10 mouse cellular contexts compared by ENCODE assay signal in the genomic region with DNA sequence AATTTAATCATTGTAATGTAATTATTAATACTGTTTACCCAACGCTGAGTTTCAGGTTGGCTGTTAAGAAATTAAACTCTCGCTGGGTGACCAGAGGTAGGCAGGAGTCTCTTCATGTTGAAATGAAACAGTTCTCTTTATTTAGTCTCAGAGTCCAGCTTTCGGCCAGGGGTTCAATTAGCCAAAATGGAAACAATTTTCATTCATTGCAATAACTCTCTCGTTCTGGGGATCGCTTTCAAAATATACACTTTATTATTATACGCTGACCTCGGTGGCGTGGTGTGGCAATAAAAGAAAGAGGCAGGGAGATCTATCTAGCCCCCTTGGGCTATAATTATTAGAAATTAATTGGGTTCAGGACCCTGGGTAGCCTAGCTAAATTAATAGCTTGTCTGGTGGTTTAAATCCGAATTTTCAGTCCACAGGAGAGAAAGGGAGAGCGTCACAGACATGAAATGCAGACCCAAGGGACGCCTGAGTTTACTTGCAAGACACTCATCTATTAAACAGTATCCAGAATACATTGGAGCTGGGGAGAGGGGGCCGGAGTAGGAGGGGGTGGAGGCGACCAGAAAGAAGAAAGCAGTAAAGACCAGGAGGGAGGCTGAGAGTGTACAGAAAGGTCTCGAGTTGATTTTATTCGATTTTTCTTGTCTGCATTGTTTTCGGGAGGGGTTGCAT. TPM values are rescaled to one million over a fixed set of nuclear protein-coding genes. Genes with fewer than 3 reads are reported as not detected.
DNase-seq lines count a peak whose midpoint lies in the region; ATAC-seq and TF ChIP-seq lines count a peak whose summit lies in the region.
"Had no signal": no experiment of that assay in that cellular context is flagged by ENCODE, and none has a peak within 500 bp of the region (broad histone marks: within the 10 kb centered on the region; RNA-seq: fewer than 3 reads in every experiment).

No protein-coding gene starts in this region.

- no peak for TF ChIP-seq POLR2A in lung, adult 2 months (IDR thresholded peaks at IDR 0.05; ENCODE audit: borderline replicate concordance, extremely low read depth, low read depth, low read length)

- DNase-seq in lung, adult 2 months = peak; percentile 37
- no peak for DNase-seq in lung, adult 18-20 months
- DNase-seq in kidney, postnatal 4 days = peak; percentile 16 to 23
- peak; percentile 23 for DNase-seq in retina, postnatal 1 day
- no peak for DNase-seq in gastrocnemius, postnatal 36 days
- no peak for DNase-seq in right cerebral cortex, postnatal 36 days (ENCODE audit: low spot score in 2 of 2)

- no peaks in the 10 kb centered on the region for H3K9me3 ChIP-seq in heart, embryonic 16.5 days (replicated peaks; ENCODE audit: control insufficient read depth, low read length)

- ATAC-seq in heart, embryonic 16.5 days (replicated peaks; ENCODE audit: extremely low read depth, insufficient read depth, low FRiP score) = no peak
- ATAC-seq in monocyte, adult 5-6 weeks (replicated peaks; ENCODE audit: insufficient number of reproducible peaks, low FRiP score, low TSS enrichment, poor library complexity, severe bottlenecking) = no peak
- ATAC-seq: inflammation-experienced regulatory T-cells, adult 6 months had no signal

- TF ChIP-seq CTCF in lung, adult 2 months (IDR thresholded peaks at IDR 0.05; ENCODE audit: insufficient read depth, low read length) = no peak

- H3K27ac ChIP-seq in heart, embryonic 16.5 days (ENCODE audit: low read length) = no peak overlapping the region

- H3K4me2 ChIP-seq in heart, embryonic 16.5 days (ENCODE audit: low read depth, low read length) = peak overlapping the region; percentile 68

- 40% methylated on average over 16 of the region's 16 CpGs for WGBS in lung, adult 2 months
- 20% methylated on average over 16 of the region's 16 CpGs for WGBS in heart, embryonic 16.5 days

- intact Hi-C loops in gastrocnemius, postnatal 36 days (cut with DNase I) = loop anchor here (5.0 kb wide), 1 partner anchor 701 kb away; no protein-coding TSS in a partner anchor

- peaks cover 39% of the 10 kb centered on the region for H3K27me3 ChIP-seq in heart, embryonic 16.5 days (ENCODE audit: control insufficient read depth, insufficient read depth, low read length)

- no peaks in the 10 kb centered on the region for H3K4me1 ChIP-seq in lung, adult 2 months (ENCODE audit: control insufficient read depth, insufficient read depth, low read length)
- peaks cover 3% of the 10 kb centered on the region; the same call in 1 of the 2 replicates for H3K4me1 ChIP-seq in heart, embryonic 16.5 days (ENCODE audit: control insufficient read depth, insufficient read depth, low read length)

- no peaks in the 10 kb centered on the region for H3K36me3 ChIP-seq in heart, embryonic 16.5 days (ENCODE audit: control insufficient read depth, insufficient read depth)

- peak overlapping the region; percentile 69 for H3K4me3 ChIP-seq in lung, adult 2 months (replicated peaks; ENCODE audit: extremely low read depth, low read depth, low read length)
- peak overlapping the region; percentile 54 for H3K4me3 ChIP-seq in heart, embryonic 16.5 days (ENCODE audit: low read length)

- no peak overlapping the region for H3K9ac ChIP-seq in heart, embryonic 16.5 days (ENCODE audit: low read length)

RNA-seq across cellular contexts. Expression of a gene that starts 34.4 kb away (rescaled TPM):
- 13.5 and 16.0 TPM in 2 replicates for polyA plus RNA-seq in lung, adult 2 months (2012; rRNA removed)
- 12.7 and 17.4 TPM in 2 replicates for polyA plus RNA-seq in heart, embryonic 16.5 days (2015; fragmentation: Nextera tagmentation; extraction: Ambion mirVana)
- not detected in 3 replicates for total RNA-seq in monocyte, adult 5-6 weeks (2017)
- 1 to 10 TPM; 4.9 to 7.0 TPM for total RNA-seq in gastrocnemius, postnatal 36 days (2021)
- total RNA-seq: neutrophil, adult 5-6 weeks had no signal
- polyA plus RNA-seq: inflammation-experienced regulatory T-cells, adult 6 months had no signal

Comparison
In these comparisons a context has a peak if more than half of its experiments do, and no peak if none do; other contexts are left out.
1. DNase-seq: peak in lung, adult 2 months (single experiment), kidney, postnatal 4 days (2 of 2) and retina, postnatal 1 day (single experiment); none in lung, adult 18-20 months (0 of 2), gastrocnemius, postnatal 36 days (0 of 2) and right cerebral cortex, postnatal 36 days (0 of 2).